Mouse (Mus musculus) brown adipose tissue, adult 24 weeks (tissue): ENCODE measurements around the gene Phactr1. TPM values are rescaled to one million over a fixed set of nuclear protein-coding genes. Genes with fewer than 3 reads are reported as not detected.

Source experiments
- H3K27ac ChIP-seq: fragments of 200-500 bp; replicated peaks from 2 replicates; pipeline ENCODE4 v1.5.1; 2012; ENCODE audit warnings: low read depth, mild to moderate bottlenecking, low read length
- H3K4me1 ChIP-seq: fragments of 200-500 bp; 2 replicates; pipeline ENCODE4 v1.6.1; 2012; ENCODE audit warnings: low read length, mixed read lengths; ENCODE audit not compliant: control insufficient read depth, insufficient read depth, insufficient read length
- H3K4me3 ChIP-seq: fragments of 200-500 bp; 2 replicates; pipeline ENCODE4 v1.5.1; 2012; ENCODE audit warnings: low read depth, mild to moderate bottlenecking, low read length, moderate library complexity; ENCODE audit not compliant: insufficient read depth
- polyA plus RNA-seq: library from polyadenylated mRNA; stranded (reverse); fragments of >200 nt; gene quantifications from 2 replicates; pipeline ENCODE4 v1.2.4, GENCODE M21; 2012; ENCODE audit not compliant: missing spikeins, insufficient read depth, insufficient read length

Phactr1 gene
- polyA plus RNA-seq, 1 experiment: 2.1 TPM

DNA sequence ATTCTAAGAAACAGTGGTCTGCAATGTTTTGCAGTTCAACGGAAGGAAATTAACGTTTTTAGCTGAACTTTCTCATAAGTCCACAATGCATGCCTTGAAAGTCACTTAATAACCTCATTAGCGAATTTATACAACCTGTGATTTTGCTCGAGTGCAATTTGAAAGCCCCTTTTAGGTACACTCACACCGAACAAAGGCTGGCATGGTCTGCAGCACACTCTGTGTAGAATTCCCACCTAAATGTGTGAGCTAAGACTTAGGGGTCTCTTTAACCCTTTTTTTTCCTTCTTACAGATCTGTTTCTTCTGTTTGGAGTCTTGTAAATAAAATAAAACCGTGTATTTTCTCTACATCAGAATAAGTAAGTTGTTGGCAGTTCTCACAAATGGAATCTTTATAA is 335.3 kb downstream of the Phactr1 start:
- no peak overlapping the region for H3K4me3 ChIP-seq
- no peak overlapping the region for H3K27ac ChIP-seq
- no peaks in the 10 kb centered on the region for H3K4me1 ChIP-seq

DNA sequence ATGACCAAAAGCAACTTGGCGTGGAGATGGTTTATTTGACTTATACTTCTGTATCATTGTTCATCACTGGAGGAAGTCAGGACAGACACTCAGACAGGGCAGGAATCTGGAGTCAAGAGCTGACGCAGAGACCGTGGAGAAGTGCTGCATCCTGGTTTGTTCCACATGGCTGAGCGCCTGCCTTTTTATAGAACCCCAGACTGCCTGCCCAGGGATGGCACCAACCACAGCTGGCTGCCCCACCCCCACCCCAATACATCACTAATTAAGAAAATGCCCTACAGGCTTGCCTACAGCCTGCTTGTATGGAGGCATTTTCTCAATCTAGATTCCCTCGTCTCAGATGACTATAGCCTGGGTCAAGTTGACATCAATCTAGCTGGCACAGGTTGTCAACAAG is 338.4 kb downstream of the Phactr1 start:
- Histone ChIP-seq H3K4me3 (no peak overlapping the region), H3K27ac (no peak overlapping the region), H3K4me1 (no peaks in the 10 kb centered on the region)

DNA sequence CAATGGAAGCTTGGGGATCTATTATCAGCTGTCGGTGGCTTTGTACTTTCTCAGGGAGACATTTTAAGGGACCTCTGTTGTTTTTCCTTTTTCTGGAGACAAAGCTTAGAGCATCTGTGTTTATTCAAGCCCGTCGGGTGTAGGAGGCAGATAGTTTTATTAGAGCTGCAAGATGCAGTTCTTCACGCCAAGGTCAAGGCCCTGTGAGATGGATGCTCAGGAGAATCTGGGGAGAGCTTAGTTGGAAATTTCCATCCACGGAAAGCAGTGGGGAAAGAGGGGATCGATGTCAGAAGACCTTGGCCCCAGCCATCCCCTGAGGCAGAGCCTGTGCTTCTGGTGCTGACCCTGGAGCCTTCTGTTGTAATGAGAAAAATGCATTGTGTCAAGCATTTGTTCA is 340.6 kb downstream of the Phactr1 start:
- H3K27ac ChIP-seq: no peak overlapping the region
- H3K4me3 ChIP-seq: no peak overlapping the region

DNA sequence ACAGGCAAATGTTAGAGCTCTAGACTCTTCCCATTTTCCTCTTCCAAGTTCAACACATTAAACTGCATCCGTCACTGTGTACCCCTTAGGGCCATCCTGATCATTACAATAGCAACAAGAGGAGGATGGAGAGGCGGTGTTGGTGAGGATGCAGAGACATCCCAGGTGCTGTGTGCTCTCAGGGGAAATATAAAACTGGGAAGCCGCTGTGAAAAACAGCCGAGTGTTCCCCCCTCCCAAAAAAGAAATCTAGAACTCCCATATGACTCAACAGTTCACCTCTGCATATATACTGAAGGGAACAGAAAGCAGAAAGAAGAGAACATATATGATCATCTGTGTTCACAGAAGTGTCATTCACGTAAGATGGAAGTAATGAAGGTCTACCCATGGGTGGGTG is 342.6 kb downstream of the Phactr1 start:
- Histone ChIP-seq H3K4me3 (no peak overlapping the region), H3K4me1 (no peaks in the 10 kb centered on the region), H3K27ac (no peak overlapping the region)

More for the DNA sequence above, 340.6 kb downstream of the Phactr1 start:
- H3K4me1 ChIP-seq: no peaks in the 10 kb centered on the region

DNA sequence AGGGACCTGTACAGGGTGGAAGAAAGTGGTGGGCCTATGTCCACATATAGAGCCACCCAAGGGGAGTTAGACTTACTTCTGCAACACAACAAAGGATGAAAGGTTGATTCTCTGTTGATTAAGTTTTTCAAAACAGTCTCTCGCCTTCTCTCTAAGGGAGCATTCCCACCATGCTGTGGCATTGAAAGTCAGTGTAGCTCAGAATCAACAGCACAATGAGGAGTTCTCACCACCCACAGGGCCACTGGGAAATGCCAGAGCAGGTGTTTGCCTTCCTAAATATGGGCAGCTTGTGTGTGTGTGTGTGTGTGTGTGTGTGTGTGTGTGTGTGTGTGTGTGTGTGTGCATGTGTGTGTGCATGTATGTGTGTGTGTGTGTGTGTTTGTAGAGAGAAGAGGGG is 347.1 kb downstream of the Phactr1 start:
- H3K4me1 ChIP-seq: no peaks in the 10 kb centered on the region
- no peak overlapping the region for H3K4me3 ChIP-seq
- H3K27ac ChIP-seq: no peak overlapping the region

DNA sequence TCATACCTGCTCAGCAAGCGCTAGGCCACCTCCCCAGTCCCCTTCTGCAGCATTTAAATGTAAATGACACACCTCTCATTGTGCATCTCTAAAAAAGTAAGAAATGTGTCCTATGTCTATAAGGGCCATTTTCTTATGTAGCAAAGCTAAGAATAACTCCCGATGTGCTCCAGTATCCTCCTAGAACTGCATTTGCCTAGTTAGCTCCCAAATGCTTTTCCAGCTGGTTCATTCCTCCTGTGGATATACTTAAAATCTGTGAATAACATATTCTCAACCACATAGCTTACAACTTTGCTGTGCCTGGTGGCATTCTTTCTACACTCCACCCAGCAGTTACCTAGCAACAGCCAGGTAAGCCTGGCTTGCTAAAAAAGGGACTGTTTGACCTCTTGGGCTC is 349.8 kb downstream of the Phactr1 start:
- Histone ChIP-seq H3K4me1 (no peaks in the 10 kb centered on the region), H3K4me3 (no peak overlapping the region), H3K27ac (no peak overlapping the region)

DNA sequence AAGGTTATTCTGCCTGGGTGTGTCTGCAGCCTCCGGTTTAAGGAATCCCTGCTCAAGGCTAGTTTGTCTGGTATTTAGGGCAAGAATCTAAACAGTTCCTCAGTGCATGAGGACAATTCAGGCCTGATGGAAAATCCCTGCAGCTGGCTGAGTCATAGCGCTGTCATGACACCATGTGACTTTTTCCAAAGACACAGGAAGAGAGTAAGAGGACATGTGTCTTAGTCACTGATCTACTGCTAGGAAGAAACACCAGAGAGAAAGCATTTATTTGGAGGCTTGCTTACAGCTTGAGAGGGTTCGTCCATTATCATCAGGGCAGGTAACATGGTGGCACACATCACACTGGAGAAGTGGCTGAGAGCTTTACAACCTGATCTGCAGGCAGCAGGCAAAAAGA is 352.0 kb downstream of the Phactr1 start:
- Histone ChIP-seq H3K4me1 (no peaks in the 10 kb centered on the region), H3K27ac (no peak overlapping the region)

DNA sequence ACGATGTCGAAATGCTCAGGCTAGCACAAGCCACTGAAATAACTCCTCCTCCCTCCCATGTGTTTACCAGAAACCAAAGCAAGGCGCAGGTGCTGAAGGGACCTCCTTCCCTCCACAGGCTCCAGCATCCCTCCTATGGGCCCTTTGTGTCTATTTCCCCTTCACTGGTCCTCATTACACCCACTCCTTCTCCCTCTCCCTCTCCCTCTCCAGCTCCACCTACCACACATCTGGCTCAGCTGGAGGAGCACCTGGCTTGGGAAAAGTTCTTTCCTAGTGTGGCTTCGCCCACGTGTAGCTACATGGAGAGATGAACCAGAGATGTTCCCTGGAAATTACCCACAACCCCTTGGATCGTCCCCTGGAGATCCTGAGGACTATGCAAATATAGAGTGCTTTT is 356.1 kb downstream of the Phactr1 start:
- Histone ChIP-seq H3K27ac (no peak overlapping the region), H3K4me3 (no peak overlapping the region), H3K4me1 (no peaks in the 10 kb centered on the region)

More for the DNA sequence above, 352.0 kb downstream of the Phactr1 start:
- H3K4me3 ChIP-seq: no peak overlapping the region

DNA sequence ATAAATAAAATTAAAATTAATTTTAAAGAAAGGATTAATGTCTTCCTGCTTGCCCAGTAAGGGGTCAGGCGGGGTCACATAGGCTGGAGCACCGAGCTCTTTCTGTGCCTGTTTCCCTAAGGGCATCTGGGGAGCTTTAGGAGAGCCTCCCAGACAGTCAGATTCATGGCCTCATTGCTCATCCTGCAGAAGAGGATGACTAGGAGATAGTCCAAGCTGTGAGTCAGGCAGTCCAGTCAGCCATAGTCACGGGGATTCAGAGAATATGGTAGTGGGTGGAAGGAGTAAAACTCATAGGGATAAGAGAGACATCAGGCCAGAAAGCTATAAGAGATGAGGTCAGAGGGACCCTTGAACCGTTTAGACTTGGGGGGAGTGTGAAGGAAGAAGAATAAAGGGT is 362.3 kb downstream of the Phactr1 start:
- Histone ChIP-seq H3K27ac (no peak overlapping the region), H3K4me1 (no peaks in the 10 kb centered on the region), H3K4me3 (no peak overlapping the region)

DNA sequence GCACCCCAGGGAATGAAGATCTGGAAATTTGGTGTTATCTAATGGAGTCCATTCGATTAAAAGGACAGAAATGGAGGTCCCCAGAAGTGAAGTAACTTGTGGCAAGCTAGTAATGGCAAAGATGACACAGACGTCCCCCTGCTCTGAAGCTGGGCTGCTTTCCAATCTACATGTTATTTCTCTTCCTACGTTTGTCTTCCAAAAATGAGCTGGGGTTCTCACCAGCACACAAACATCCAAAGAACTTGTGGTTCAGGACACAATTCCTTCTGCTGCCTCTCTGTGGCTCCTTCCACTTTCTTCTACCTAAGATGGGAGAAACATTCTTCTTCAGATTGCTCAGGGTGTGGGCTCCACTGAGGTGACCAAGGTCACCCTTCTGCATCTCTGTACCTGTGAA is 368.1 kb downstream of the Phactr1 start:
- Histone ChIP-seq H3K27ac (no peak overlapping the region), H3K4me3 (no peak overlapping the region)

DNA sequence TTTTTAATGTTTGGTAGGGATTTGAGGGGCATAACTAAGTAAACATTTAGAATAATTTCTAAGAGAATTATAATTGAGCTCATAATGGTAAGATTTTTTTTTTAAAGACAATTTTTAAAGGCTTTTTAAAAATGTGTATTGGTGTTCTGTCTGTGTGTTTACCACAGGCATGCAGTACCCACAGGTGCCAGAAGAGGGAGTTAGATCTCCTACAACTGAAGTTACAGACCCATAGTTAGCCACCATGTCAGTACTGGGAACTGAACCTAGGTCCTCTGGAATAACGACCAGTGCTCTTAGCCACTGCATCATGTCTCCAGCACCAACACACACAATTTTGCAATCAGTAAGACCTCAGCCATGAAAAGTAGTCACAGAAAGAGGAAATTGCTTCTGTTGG is 372.8 kb downstream of the Phactr1 start:
- no peak overlapping the region for H3K4me3 ChIP-seq
- no peaks in the 10 kb centered on the region for H3K4me1 ChIP-seq
- no peak overlapping the region for H3K27ac ChIP-seq

More for the DNA sequence above, 368.1 kb downstream of the Phactr1 start:
- no peaks in the 10 kb centered on the region for H3K4me1 ChIP-seq

DNA sequence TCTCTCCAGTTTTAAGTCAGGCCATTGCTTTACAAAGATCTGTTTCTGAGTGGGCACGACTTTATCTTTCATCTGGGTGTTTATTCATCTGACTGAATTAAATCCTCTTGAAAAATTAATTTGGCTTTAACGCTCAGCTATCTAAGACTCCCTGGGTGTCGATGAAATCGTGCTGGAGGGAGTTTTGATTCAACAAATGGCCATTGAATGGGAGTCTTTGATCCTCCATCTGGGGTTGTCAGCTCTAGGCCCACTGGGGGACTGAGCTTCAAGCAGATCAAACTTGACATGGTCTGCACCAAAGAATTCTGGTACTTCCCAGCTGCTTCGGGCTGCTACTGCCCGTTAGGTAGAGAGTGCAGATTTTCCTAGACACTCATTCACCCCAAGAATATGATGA is 374.7 kb downstream of the Phactr1 start:
- no peak overlapping the region for H3K27ac ChIP-seq
- no peaks in the 10 kb centered on the region for H3K4me1 ChIP-seq
- H3K4me3 ChIP-seq: no peak overlapping the region

DNA sequence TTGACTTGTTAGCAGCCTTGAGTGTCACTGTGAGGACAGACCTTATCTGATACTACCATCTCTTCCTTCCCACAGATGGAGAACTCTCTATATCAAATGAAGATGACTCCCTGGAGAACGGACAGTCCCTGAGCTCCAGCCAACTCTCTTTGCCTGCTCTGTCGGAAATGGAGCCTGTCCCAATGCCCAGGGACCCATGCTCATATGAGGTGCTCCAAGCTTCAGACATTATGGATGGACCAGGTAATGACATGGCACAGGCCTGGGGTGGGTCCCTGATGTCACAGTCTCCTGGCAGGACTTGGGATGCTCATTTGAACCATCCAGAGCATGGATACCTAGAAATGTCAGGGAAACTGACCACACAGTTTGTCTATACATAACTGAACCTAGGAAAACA is 376.7 kb downstream of the Phactr1 start:
- H3K27ac ChIP-seq: no peak overlapping the region
- no peak overlapping the region for H3K4me3 ChIP-seq
- no peaks in the 10 kb centered on the region for H3K4me1 ChIP-seq

DNA sequence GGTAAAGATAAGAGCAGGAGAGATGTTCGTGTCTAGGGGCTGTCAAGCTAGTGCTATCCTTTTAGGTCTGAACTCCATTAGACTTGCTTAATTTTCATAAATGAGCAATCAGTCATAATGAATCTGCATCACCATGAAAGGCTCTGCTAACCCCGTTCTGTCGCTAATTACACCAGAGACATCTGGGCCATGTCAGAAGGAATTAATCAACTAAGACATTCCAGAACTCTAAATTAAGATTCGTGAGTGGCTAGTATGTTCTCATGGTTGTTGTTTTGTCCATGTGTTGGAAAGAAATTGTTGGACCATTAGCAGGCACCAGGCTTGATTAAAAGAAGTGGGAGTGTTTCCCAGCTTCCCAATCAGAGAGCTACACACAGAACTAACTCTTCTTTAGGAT is 382.9 kb downstream of the Phactr1 start:
- Histone ChIP-seq H3K27ac (no peak overlapping the region), H3K4me1 (no peaks in the 10 kb centered on the region), H3K4me3 (no peak overlapping the region)

DNA sequence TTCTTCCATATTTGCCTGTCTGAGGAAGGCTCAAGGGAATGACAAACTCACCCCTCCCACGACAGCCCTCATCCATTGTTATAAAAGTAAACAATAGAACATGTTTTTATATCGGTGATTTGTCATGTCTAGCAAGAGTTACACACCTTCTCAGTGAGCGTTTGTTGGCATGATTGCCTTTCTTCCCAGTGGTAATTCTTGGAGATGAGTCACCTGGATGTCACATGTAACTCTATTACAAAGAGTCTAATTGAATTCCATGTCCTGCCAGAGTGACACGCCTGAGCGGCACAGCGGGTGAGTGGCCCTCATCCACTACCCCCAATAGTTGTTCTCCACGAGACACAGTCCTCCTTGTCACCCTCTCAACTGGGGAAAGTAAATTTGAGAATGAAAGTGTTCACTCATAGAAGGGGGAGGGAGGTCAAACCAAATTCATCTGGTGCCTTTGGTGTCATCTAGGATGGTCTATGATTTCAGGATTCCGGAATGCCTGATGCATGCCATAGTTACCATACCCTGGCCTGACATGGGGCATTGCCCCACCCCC is 388.4 kb downstream of the Phactr1 start:
- H3K4me1 ChIP-seq: no peaks in the 10 kb centered on the region
- no peak overlapping the region for H3K4me3 ChIP-seq
- H3K27ac ChIP-seq: no peak overlapping the region

DNA sequence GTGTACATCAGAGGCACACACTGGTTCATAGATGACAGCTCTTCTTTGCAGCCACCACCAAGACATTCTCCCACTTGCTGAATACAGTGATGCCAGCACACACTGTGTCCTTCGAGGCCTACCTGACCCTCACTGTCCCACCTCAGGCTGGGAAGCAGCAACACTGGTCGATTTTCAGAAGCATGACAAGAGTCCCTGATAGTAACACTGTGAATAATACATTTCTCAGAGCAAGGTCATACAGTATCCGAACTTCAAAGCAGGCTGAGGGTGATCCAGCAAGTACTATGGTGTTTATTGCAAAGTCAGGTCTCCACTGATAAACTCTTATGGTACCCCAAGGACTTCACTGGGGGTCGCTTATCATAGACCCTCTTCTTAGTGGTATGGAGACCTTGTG is 390.1 kb downstream of the Phactr1 start:
- H3K27ac ChIP-seq: no peak overlapping the region
- no peak overlapping the region for H3K4me3 ChIP-seq
- H3K4me1 ChIP-seq: no peaks in the 10 kb centered on the region

DNA sequence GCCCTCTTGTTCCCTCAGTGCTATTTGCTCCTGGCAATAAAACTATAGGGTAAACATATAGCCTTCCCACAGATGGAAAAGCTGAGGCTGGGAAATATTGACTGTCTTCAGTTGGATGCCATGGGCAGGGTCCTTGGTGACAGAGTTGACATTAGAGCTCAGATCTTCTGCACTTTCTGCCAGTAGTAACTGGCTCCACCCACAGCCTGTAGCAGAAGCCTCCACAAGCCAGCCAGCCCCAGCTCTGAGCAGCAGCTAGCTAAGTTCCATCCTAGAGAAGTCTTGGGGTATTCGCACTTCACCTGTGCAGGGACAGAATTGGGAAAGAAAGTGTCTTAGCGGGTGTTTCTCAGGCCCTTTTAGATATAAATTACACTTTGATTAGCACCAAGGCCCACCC is 390.5 kb downstream of the Phactr1 start:
- Histone ChIP-seq H3K4me3 (no peak overlapping the region), H3K27ac (no peak overlapping the region), H3K4me1 (no peaks in the 10 kb centered on the region)
